Mouse (Mus musculus): ENCODE results near the gene Mctp1. TPM values are rescaled to one million over a fixed set of nuclear protein-coding genes. Genes with fewer than 3 reads are reported as not detected.

The Mctp1 gene
- total RNA-seq (2023) = 1 to 10 TPM; 1.8 to 2.2 TPM

GRCm38 (mm10) chr13:76383972-76384663, at the start of gene Mctp1:
Mctp1 (plus strand) TSS chr13:76384535.

Other genes starting within 250 kb of the Mctp1 start
- gene Fam81b, start 79.5 kb upstream of the Mctp1 start, total RNA-seq (2023) = not detected